Mouse (Mus musculus) lung, postnatal 14 days (tissue): Measurements from ENCODE around the gene Trcg1.

ENCODE experiments used
- DNase-seq: peaks from one replicate; pipeline ENCODE4 v3.0.0; 2021

Gene Trcg1

GRCm38 (mm10) chr9:57233142-57233541, 3.2 kb upstream of the Trcg1 start:
- DNase-seq = no peak

DNA sequence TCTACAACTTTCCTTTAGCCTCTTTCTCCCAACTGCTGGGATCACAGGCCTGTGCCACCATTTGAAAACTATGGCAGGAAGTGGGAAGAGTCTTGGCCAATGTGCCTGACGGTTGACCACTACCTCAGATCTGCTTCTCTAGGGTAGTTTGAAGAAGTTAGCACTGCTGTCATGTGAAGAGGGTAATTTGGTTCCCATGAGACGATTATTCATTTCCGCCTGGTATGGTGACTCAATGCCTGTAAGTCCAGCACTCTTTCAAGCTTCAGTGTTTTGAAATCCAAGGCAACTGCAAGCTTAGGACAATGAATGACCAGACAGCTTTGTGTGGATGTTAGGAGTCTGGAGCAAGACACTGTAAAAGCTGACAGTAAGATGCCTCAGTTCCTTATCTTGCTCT, 2.6 kb upstream of the Trcg1 start:
- DNase-seq = no peak

GRCm38 (mm10) chr9:57237705-57238104, 1.3 kb downstream of the Trcg1 start:
- DNase-seq = no peak

- no peak for DNase-seq
Observed at GRCm38 (mm10) chr9:57238220-57238619, 1.9 kb downstream of the Trcg1 start.

DNA sequence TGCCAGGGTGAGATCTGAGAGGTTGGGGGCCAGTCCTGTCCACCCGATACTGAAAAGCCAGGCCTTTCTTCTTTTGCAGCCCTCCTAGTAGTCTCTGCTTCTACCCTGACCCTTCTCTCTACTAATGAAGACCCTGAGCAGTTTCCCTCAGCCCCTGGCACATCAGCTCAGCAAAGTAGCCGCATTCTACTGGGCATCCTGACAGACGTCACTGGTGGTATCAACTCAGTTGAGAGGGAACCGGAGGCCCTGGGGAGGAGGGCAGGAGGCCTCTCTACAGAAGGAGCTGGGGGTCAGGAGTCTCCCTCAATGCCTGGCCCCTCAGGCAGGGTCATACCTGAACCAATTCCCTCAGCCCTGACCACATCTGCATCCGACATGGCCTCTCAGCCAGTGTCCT, 4.8 kb downstream of the Trcg1 start:
- no peak for DNase-seq

DNA sequence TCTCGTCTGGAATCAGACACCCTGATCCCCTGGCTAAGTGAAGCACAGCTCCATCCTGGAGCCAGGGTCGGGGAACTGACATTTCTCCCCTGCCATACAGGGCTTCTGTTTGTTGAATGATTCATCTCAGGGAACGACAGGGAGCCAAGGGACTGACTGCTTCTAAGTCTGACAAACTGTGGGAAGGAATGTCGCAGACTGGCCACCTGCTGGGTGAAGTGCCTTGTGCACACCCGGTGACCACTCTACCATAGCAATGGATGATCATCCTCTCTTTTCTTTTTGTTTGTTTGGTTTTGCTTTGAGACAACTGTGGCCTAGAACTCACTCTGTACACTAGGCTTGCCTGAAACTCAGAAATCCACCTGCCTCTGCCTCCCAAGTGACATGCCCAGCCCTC, 6.6 kb downstream of the Trcg1 start:
- DNase-seq = no peak

DNA sequence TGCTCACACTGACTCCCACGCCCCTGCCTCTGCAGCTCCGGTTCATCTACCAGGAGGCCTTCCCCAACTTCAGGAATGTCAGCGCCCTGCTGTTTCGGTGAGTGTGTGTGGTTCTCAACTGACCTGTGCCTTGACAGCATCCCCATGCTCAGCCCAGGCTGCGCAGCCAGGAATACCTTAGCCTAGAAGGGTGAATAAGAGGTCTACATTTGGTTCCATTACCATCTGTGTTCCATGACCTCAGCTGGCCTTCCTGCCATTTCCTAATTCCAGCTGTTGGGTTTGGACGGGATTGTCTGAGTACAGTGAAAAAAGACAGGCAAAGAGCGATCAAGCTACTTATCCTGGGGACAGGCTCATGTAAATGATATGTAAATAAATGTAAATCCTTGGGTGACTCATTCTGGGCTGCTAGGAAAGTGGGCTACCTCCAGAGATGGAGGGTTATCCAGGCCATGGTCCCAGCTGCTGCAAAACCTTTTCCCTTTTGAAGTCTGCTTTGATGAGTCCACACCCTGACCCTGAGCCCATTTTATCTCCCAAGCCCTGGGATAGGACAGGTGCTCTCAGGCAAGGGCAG, 7.8 kb downstream of the Trcg1 start:
- DNase-seq = no peak

GRCm38 (mm10) chr9:57246482-57246881, 10.1 kb downstream of the Trcg1 start:
- no peak for DNase-seq

- DNase-seq = no peak
Observed at GRCm38 (mm10) chr9:57247201-57247671, 10.9 kb downstream of the Trcg1 start.

DNA sequence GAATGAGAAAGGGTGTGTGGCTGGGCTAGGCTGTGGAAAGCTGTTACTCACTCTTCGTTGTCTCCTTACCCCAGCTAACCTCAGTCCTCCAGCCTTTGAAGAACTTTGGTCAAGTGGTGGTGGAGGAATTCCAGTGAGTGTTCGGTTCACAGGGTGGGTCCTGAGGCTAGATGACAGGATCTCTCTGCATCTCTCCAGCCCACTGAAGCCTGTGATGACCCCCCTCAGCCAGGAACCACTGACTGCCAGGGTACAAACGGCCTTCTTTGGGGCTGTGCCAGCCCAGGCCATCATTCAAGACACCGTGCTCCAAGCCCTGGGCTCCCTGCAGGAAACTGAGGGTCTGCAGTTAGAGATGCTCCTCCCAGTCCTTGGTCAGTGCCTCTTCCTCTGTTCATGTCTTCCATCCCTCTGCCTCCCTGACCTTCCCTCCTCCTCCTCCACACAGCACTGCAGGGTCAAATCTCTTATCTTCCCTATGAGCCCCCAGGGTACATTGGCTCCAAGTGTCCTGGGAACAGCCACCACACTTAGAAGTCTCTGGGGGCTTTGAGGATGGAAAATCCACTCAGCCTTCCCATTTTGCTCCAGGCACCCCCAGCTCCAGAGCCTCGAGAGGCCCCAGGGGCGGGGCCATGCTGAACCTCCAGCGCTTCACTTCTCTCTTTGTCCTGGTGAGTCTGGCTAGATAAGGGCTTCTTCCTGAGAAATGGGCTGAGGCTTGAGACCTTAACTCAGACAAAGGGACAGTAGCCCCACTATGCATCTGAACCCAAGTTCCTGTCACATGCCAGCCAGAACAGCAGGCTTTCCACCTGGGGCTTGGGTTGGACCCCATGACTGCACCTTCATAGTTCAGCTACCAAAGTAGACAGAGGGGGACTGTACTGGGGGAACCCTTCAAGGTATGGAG, 11.9 kb downstream of the Trcg1 start:
- DNase-seq = no peak

GRCm38 (mm10) chr9:57250026-57250425, 13.7 kb downstream of the Trcg1 start:
- DNase-seq = no peak

- DNase-seq = no peak
Observed at GRCm38 (mm10) chr9:57251139-57251538, 14.8 kb downstream of the Trcg1 start.

- DNase-seq = no peak
Observed at GRCm38 (mm10) chr9:57254061-57254460, 17.7 kb downstream of the Trcg1 start.

DNA sequence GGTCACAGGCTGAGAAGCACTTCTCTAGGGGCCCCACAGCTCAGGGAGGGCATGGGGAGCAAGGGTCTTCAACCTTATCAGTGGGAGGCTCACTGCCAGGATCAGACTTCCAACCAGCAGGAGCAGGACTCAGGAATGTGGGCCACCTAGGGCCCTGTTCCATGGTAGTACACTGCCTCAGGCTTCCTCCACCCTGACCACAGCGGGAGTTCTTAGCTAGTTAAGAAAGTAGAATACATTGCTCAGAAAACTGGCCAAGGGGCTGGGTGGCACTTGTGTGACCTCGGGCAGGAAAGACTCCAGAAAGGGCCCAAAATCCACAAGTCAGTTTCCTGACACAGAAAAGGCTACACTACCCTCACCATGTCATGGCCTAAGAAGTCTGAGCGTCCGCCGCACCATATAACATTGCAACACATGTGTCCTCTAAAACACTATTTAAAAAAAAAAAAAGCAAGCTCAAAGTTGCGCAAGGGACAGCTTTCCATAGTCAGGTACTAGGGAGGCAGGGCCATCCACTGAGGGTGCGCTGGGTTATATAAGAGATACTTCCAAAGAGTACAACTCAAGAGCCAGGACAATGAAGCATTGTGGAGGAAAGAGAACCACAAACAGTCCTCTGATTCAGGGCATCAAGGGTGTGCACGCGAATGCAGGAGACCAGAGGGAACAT, 18.6 kb downstream of the Trcg1 start:
- DNase-seq = no peak

- no peak for DNase-seq
Observed at GRCm38 (mm10) chr9:57256309-57256708, 20.0 kb downstream of the Trcg1 start.

DNA sequence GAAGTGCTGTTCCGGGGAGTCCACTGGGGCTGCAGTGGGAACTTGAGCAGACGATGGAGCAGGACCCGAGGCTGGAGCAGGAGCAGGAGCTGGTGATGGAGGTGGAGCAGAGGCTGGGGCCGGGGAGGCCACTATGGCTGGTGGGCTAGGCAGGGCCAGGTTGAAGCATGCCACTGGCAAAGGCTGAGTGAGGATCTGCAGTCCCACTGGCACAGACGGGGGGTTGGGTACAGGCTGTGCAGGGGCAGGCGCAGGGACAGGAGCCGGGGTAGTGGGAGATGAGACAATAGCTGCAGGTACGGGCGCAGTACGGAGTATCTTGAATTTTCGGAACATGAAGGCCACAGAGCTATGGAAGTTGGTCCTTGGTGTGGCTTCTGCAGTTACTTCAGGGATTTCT, 20.5 kb downstream of the Trcg1 start:
- DNase-seq = no peak

DNA sequence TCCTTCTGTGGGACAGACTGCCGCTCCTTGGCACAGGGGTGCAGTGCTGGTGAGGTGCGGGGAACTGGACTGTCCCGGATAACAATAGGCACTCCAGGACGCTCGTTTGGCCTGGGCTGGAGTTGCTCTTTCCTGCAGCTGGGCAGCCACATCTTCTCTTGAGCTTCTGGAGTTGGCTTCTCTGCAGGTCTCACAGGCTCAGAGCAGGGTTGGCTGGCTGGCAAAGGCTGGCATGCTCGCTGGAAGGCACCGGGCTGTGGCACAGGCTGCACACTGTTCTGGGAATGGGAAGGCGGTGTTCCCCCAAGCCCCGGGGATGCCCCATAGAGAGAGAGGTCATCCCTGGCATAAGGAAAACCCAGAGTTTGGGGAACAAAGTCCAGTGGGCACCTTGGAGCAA, 21.3 kb downstream of the Trcg1 start:
- no peak for DNase-seq

GRCm38 (mm10) chr9:57259736-57260135, 23.4 kb downstream of the Trcg1 start:
- DNase-seq = peak; percentile 98

DNA sequence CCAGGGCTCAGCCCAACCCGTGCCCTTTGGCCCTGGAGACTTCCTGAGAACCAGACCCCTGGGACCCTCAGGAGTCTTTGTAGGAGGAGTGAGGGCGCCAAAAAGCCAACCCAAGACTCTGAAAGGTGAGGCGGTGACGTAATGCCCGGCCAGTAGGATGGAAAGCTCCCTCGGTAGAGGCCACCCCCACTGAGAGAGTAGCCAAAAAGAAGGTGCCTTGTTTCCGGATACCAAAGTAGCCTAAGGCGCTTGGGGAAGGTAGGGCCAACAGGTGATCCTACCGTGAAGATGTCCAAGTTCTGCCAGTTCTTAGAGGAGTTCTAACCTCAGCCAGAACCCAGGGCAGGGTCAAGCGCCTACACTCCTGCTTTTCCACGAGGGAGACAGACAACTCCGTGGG, 24.6 kb downstream of the Trcg1 start:
- no peak for DNase-seq

- peak; percentile 73 for DNase-seq
Observed at GRCm38 (mm10) chr9:57261516-57261912, 25.2 kb downstream of the Trcg1 start.

- peak; percentile 78 for DNase-seq
Observed at GRCm38 (mm10) chr9:57261913-57262794, 25.8 kb downstream of the Trcg1 start, which contains the start of gene 1700017B05Rik. Gene 1700017B05Rik, minus strand, starts transcription at chr9:57262612.

- DNase-seq = no peak
Observed at GRCm38 (mm10) chr9:57262795-57263684, 26.7 kb downstream of the Trcg1 start.
